Mouse (Mus musculus): ENCODE data around the gene 1700021F05Rik.

The 1700021F05Rik gene

GRCm38 (mm10) chr10:43540442-43541152 is at the start of gene 1700021F05Rik:
Gene 1700021F05Rik, minus strand, starts transcription at chr10:43540994.
- DNase-seq, result peak; percentile 96

- peak; percentile 28 for DNase-seq
Measured at GRCm38 (mm10) chr10:43588470-43589177, 47.8 kb upstream of the 1700021F05Rik start.

GRCm38 (mm10) chr10:43584538-43584937 is 43.7 kb upstream of the 1700021F05Rik start:
- no peak for DNase-seq

- no peak for DNase-seq
Measured at GRCm38 (mm10) chr10:43581260-43581659, 40.5 kb upstream of the 1700021F05Rik start.

- DNase-seq, result peak; percentile 52
Measured at GRCm38 (mm10) chr10:43580649-43581078, 39.9 kb upstream of the 1700021F05Rik start.

- peak; percentile 63 for DNase-seq
Measured at GRCm38 (mm10) chr10:43579381-43580261, 38.8 kb upstream of the 1700021F05Rik start.

GRCm38 (mm10) chr10:43578754-43579380 is 38.1 kb upstream of the 1700021F05Rik start:
- DNase-seq, result peak; percentile 87

- DNase-seq, result peak; percentile 66
Measured at GRCm38 (mm10) chr10:43578366-43578753, 37.6 kb upstream of the 1700021F05Rik start.

GRCm38 (mm10) chr10:43577997-43578331 is 37.2 kb upstream of the 1700021F05Rik start, which contains the start of gene Cd24a:
Gene Cd24a, plus strand, starts transcription at chr10:43578284.
- no peak for DNase-seq

GRCm38 (mm10) chr10:43577299-43577996 is 36.7 kb upstream of the 1700021F05Rik start:
- DNase-seq, result peak; percentile 39

GRCm38 (mm10) chr10:43574956-43575355 is 34.2 kb upstream of the 1700021F05Rik start:
- DNase-seq, result peak; percentile 86

- no peak for DNase-seq
Measured at GRCm38 (mm10) chr10:43574352-43574751, 33.6 kb upstream of the 1700021F05Rik start.

GRCm38 (mm10) chr10:43561311-43561710 is 20.5 kb upstream of the 1700021F05Rik start:
- DNase-seq, result no peak

- no peak for DNase-seq
Measured at GRCm38 (mm10) chr10:43560765-43561164, 20.0 kb upstream of the 1700021F05Rik start.

GRCm38 (mm10) chr10:43559313-43559712 is 18.5 kb upstream of the 1700021F05Rik start:
- no peak for DNase-seq

- DNase-seq, result no peak
Measured at GRCm38 (mm10) chr10:43557630-43558165, 16.9 kb upstream of the 1700021F05Rik start.

- DNase-seq, result no peak
Measured at GRCm38 (mm10) chr10:43551388-43551787, 10.6 kb upstream of the 1700021F05Rik start.

- no peak for DNase-seq
Measured at GRCm38 (mm10) chr10:43550923-43551322, 10.1 kb upstream of the 1700021F05Rik start.

- no peak for DNase-seq
Measured at GRCm38 (mm10) chr10:43549411-43549810, 8.6 kb upstream of the 1700021F05Rik start.

GRCm38 (mm10) chr10:43541153-43541544 is 355 bp upstream of the 1700021F05Rik start:
- no peak for DNase-seq

GRCm38 (mm10) chr10:43539746-43540310 is 966 bp downstream of the 1700021F05Rik start:
- no peak for DNase-seq

Measured in kidney, adult 18-20 months (tissue).